Mouse (Mus musculus) MEL (cell line): ENCODE measurements around the gene Elovl3. TPM values are rescaled to one million over a fixed set of nuclear protein-coding genes. Genes with fewer than 3 reads are reported as not detected.

Source experiments
- DNase-seq: peaks from one replicate; pipeline ENCODE4 v3.0.0; 2011; ENCODE audit warnings: low read depth, low spot score
- H3K27ac ChIP-seq: 2 replicates; pipeline ENCODE4 v1.5.1; 2012; ENCODE audit warnings: low read depth, mild to moderate bottlenecking, control low read depth, low read length, moderate library complexity; ENCODE audit not compliant: control insufficient read depth
- H3K27me3 ChIP-seq, 2 experiments: fragments of 150-350 bp in 1 of 2; sonication (generic) in 1 of 2; 2 replicates each; pipeline ENCODE4 v1.6.1; 2012; ENCODE audit warnings: low read length in 2 of 2, mild to moderate bottlenecking in 2 of 2, improper control_type of control experiment in 1 of 2, moderate library complexity in 1 of 2; ENCODE audit not compliant: insufficient read depth in 2 of 2, control insufficient read depth in 1 of 2
- H3K36me3 ChIP-seq, 2 experiments: 2 replicates each; pipeline ENCODE4 v1.6.1; 2012 to 2014; ENCODE audit warnings: low read length in 2 of 2, improper control_type of control experiment in 1 of 2, inconsistent platforms in 1 of 2, mild to moderate bottlenecking in 1 of 2; ENCODE audit not compliant: insufficient read depth in 2 of 2, control insufficient read depth in 1 of 2
- H3K4me1 ChIP-seq, 2 experiments: fragments of 150-350 bp in 1 of 2; sonication (generic) in 1 of 2; 2 replicates each; pipeline ENCODE4 v1.6.1; 2012; ENCODE audit warnings: low read length in 2 of 2, improper control_type of control experiment in 1 of 2, mild to moderate bottlenecking in 1 of 2; ENCODE audit not compliant: insufficient read depth in 2 of 2, control insufficient read depth in 1 of 2
- H3K4me3 ChIP-seq, 2 experiments: fragments of 150-350 bp in 1 of 2; sonication (generic) in 1 of 2; 2 replicates each; pipeline ENCODE4 v1.5.1; 2012; ENCODE audit warnings: low read depth in 2 of 2, low read length in 2 of 2, mild to moderate bottlenecking in 2 of 2, moderate library complexity in 2 of 2, control low read depth in 1 of 2, improper control_type of control experiment in 1 of 2; ENCODE audit not compliant: control insufficient read depth in 1 of 2, insufficient read depth in 1 of 2
- H3K79me2 ChIP-seq: 2 replicates; pipeline ENCODE4 v1.6.1; 2012; ENCODE audit warnings: mild to moderate bottlenecking, low read length, moderate library complexity; ENCODE audit not compliant: control insufficient read depth, poor library complexity, insufficient read depth
- H3K9ac ChIP-seq: 2 replicates; pipeline ENCODE4 v1.6.1; 2012; ENCODE audit warnings: low read depth, mild to moderate bottlenecking, control low read depth, low read length, moderate library complexity; ENCODE audit not compliant: control insufficient read depth, poor library complexity, severe bottlenecking
- H3K9me3 ChIP-seq: fragments of 150-350 bp; sonication (generic); replicated peaks from 2 replicates; pipeline ENCODE4 v1.6.1; 2012; ENCODE audit warnings: mild to moderate bottlenecking, low read length, improper control_type of control experiment, moderate library complexity; ENCODE audit not compliant: insufficient read depth
- BHLHE40 ChIP-seq: IDR thresholded peaks from 2 replicates; pipeline ENCODE4 v1.6.1; 2012; ENCODE audit warnings: low read depth, mild to moderate bottlenecking, inconsistent platforms, low read length, improper control_type of control experiment, borderline replicate concordance
- CHD1 ChIP-seq: IDR thresholded peaks from 2 replicates; pipeline ENCODE4 v1.6.1; 2012; ENCODE audit warnings: low read depth, mild to moderate bottlenecking, inconsistent platforms, low read length, improper control_type of control experiment
- CTCF ChIP-seq, 3 experiments: IDR thresholded peaks in 2 of 3; conservative IDR thresholded peaks in 1 of 3; 2 replicates each; pipeline ENCODE4 v1.5.1; 2011 to 2012; ENCODE audit warnings: low read length in 3 of 3, low read depth in 2 of 3, mild to moderate bottlenecking in 2 of 3, improper control_type of control experiment in 1 of 3, inconsistent platforms in 1 of 3, mixed read lengths in 1 of 3, moderate library complexity in 1 of 3; ENCODE audit not compliant: control insufficient read depth in 1 of 3, insufficient read depth in 1 of 3, poor library complexity in 1 of 3, severe bottlenecking in 1 of 3
- E2F4 ChIP-seq: IDR thresholded peaks from 2 replicates; pipeline ENCODE4 v1.6.1; 2011; ENCODE audit warnings: low read depth, low read length, improper control_type of control experiment, borderline replicate concordance
- ELF1 ChIP-seq: IDR thresholded peaks from 2 replicates; pipeline ENCODE4 v1.6.1; 2014; ENCODE audit warnings: low read depth, mild to moderate bottlenecking, inconsistent platforms, low read length, improper control_type of control experiment, moderate library complexity
- EP300 ChIP-seq, 2 experiments: IDR thresholded peaks; 2 replicates each; pipeline ENCODE4 v1.6.1; 2011; ENCODE audit warnings: improper control_type of control experiment in 2 of 2, low read length in 2 of 2, low read depth in 1 of 2, mild to moderate bottlenecking in 1 of 2
- ETS1 ChIP-seq: IDR thresholded peaks from 2 replicates; pipeline ENCODE4 v1.6.1; 2012; ENCODE audit warnings: low read depth, mild to moderate bottlenecking, inconsistent platforms, low read length, improper control_type of control experiment, moderate library complexity
- GABPA ChIP-seq: IDR thresholded peaks from 2 replicates; pipeline ENCODE4 v1.6.1; 2012; ENCODE audit warnings: low read depth, mild to moderate bottlenecking, inconsistent platforms, low read length, improper control_type of control experiment, moderate library complexity
- GATA1 ChIP-seq: IDR thresholded peaks from 2 replicates; pipeline ENCODE4 v1.6.1; 2011; ENCODE audit warnings: low read depth, low read length, improper control_type of control experiment
- HCFC1 ChIP-seq: IDR thresholded peaks from 2 replicates; pipeline ENCODE4 v1.6.1; 2012; ENCODE audit warnings: low read depth, mild to moderate bottlenecking, inconsistent platforms, low read length, improper control_type of control experiment, moderate library complexity
- JUND ChIP-seq: IDR thresholded peaks from 2 replicates; pipeline ENCODE4 v1.6.1; 2011; ENCODE audit warnings: low read depth, mild to moderate bottlenecking, improper control_type of control experiment, low read length
- KAT2A ChIP-seq: conservative IDR thresholded peaks from 2 replicates; pipeline ENCODE4 v1.6.1; 2012; ENCODE audit warnings: low read depth, low read length, improper control_type of control experiment, inconsistent platforms
- MAFK ChIP-seq: IDR thresholded peaks from 2 replicates; pipeline ENCODE4 v1.6.1; 2011; ENCODE audit warnings: low read depth, mild to moderate bottlenecking, low read length, improper control_type of control experiment, borderline replicate concordance
- MAX ChIP-seq: IDR thresholded peaks from 2 replicates; pipeline ENCODE4 v1.6.1; 2011; ENCODE audit warnings: low read length, improper control_type of control experiment
- MAZ ChIP-seq: IDR thresholded peaks from 2 replicates; pipeline ENCODE4 v1.6.1; 2012; ENCODE audit warnings: low read depth, mild to moderate bottlenecking, inconsistent platforms, low read length, improper control_type of control experiment
- MEF2A ChIP-seq: IDR thresholded peaks from 2 replicates; pipeline ENCODE4 v1.6.1; 2014; ENCODE audit warnings: low read depth, mild to moderate bottlenecking, inconsistent platforms, low read length, improper control_type of control experiment; ENCODE audit not compliant: poor library complexity, insufficient replicate concordance, severe bottlenecking; ENCODE audit errors: extremely low read depth
- MXI1 ChIP-seq: IDR thresholded peaks from 2 replicates; pipeline ENCODE4 v1.6.1; 2011; ENCODE audit warnings: mild to moderate bottlenecking, low read depth, low read length, improper control_type of control experiment
- MYB ChIP-seq: IDR thresholded peaks from 2 replicates; pipeline ENCODE4 v1.6.1; 2011; ENCODE audit warnings: mild to moderate bottlenecking, low read depth, low read length, improper control_type of control experiment
- MYC ChIP-seq: IDR thresholded peaks from 2 replicates; pipeline ENCODE4 v1.6.1; 2011; ENCODE audit warnings: low read depth, mild to moderate bottlenecking, low read length, improper control_type of control experiment, moderate library complexity
- POLR2A ChIP-seq, 2 experiments: IDR thresholded peaks; 2 replicates each; pipeline ENCODE4 v1.6.1; 2011 to 2012; ENCODE audit warnings: low read length in 2 of 2, mild to moderate bottlenecking in 2 of 2, control low read depth in 1 of 2, improper control_type of control experiment in 1 of 2, low read depth in 1 of 2, moderate library complexity in 1 of 2; ENCODE audit not compliant: control insufficient read depth in 1 of 2, insufficient read depth in 1 of 2, poor library complexity in 1 of 2
- POLR2AphosphoS2 ChIP-seq: IDR thresholded peaks from 2 replicates; pipeline ENCODE4 v1.6.1; 2011; ENCODE audit warnings: low read length, improper control_type of control experiment
- POLR2AphosphoS5 ChIP-seq: IDR thresholded peaks from 2 replicates; pipeline ENCODE4 v1.6.1; 2012; ENCODE audit warnings: low read depth, borderline replicate concordance, mild to moderate bottlenecking, inconsistent platforms, low read length, moderate library complexity, mixed read lengths
- RAD21 ChIP-seq: IDR thresholded peaks from 2 replicates; pipeline ENCODE4 v1.6.1; 2011; ENCODE audit warnings: mild to moderate bottlenecking, low read depth, low read length, improper control_type of control experiment
- RCOR1 ChIP-seq: IDR thresholded peaks from 2 replicates; pipeline ENCODE4 v1.6.1; 2012; ENCODE audit warnings: low read depth, mild to moderate bottlenecking, inconsistent platforms, low read length, improper control_type of control experiment
- SIN3A ChIP-seq: IDR thresholded peaks from 2 replicates; pipeline ENCODE4 v1.6.1; 2012; ENCODE audit warnings: low read length, improper control_type of control experiment, inconsistent platforms
- SMC3 ChIP-seq: IDR thresholded peaks from 2 replicates; pipeline ENCODE4 v1.6.1; 2011; ENCODE audit warnings: low read depth, low read length, improper control_type of control experiment
- TAL1 ChIP-seq: IDR thresholded peaks from 2 replicates; pipeline ENCODE4 v1.6.1; 2012; ENCODE audit warnings: mild to moderate bottlenecking, inconsistent platforms, low read length, moderate library complexity, mixed read lengths
- TBP ChIP-seq: IDR thresholded peaks from 2 replicates; pipeline ENCODE4 v1.8.0; 2011; ENCODE audit warnings: low read depth, low read length, improper control_type of control experiment
- TCF12 ChIP-seq: IDR thresholded peaks from 2 replicates; pipeline ENCODE4 v1.6.1; 2014; ENCODE audit warnings: low read depth, mild to moderate bottlenecking, inconsistent platforms, low read length, improper control_type of control experiment, moderate library complexity
- USF1 ChIP-seq: IDR thresholded peaks from 2 replicates; pipeline ENCODE4 v1.6.1; 2014; ENCODE audit warnings: low read depth, mild to moderate bottlenecking, inconsistent platforms, low read length, improper control_type of control experiment, moderate library complexity
- USF2 ChIP-seq, 2 experiments: IDR thresholded peaks; 2 replicates each; pipeline ENCODE4 v1.6.1; 2011 to 2012; ENCODE audit warnings: improper control_type of control experiment in 2 of 2, low read length in 2 of 2, borderline replicate concordance in 1 of 2, inconsistent platforms in 1 of 2, low read depth in 1 of 2, mild to moderate bottlenecking in 1 of 2; ENCODE audit not compliant: insufficient read depth in 1 of 2
- ZKSCAN1 ChIP-seq: IDR thresholded peaks from 2 replicates; pipeline ENCODE4 v1.6.1; 2012; ENCODE audit warnings: low read depth, mild to moderate bottlenecking, inconsistent platforms, low read length, improper control_type of control experiment, moderate library complexity
- ZMIZ1 ChIP-seq: IDR thresholded peaks from 2 replicates; pipeline ENCODE4 v1.6.1; 2012; ENCODE audit warnings: low read depth, mild to moderate bottlenecking, inconsistent platforms, low read length, improper control_type of control experiment, moderate library complexity
- ZNF384 ChIP-seq: IDR thresholded peaks from 2 replicates; pipeline ENCODE4 v1.6.1; 2012; ENCODE audit warnings: low read depth, mild to moderate bottlenecking, inconsistent platforms, low read length, improper control_type of control experiment
- polyA plus RNA-seq, 2 experiments: library from polyadenylated mRNA; stranded (reverse) in 1 of 2; unstranded in 1 of 2; fragments of >175 nt in 1 of 2; fragments of >200 nt in 1 of 2; gene quantifications; 2 replicates each; pipeline versions ENCODE4 v1.2.1 to v1.2.4; 2012; ENCODE audit warnings: low replicate concordance in 2 of 2, low read depth in 1 of 2; ENCODE audit not compliant: insufficient read length in 2 of 2, insufficient read depth in 1 of 2, missing spikeins in 1 of 2
- total RNA-seq: library from RNA; depleted of rRNA; stranded (reverse); fragments of 300-350 nt; gene quantifications from 2 replicates; pipeline ENCODE4 v1.2.3, GENCODE M21; 2012; rRNA removed

Gene Elovl3
- total RNA-seq (1.2 and 1.4 TPM in 2 replicates), polyA plus RNA-seq (1 to 10 TPM in 1 of 2 experiments, not detected in 1; 2.3 TPM)

DNA sequence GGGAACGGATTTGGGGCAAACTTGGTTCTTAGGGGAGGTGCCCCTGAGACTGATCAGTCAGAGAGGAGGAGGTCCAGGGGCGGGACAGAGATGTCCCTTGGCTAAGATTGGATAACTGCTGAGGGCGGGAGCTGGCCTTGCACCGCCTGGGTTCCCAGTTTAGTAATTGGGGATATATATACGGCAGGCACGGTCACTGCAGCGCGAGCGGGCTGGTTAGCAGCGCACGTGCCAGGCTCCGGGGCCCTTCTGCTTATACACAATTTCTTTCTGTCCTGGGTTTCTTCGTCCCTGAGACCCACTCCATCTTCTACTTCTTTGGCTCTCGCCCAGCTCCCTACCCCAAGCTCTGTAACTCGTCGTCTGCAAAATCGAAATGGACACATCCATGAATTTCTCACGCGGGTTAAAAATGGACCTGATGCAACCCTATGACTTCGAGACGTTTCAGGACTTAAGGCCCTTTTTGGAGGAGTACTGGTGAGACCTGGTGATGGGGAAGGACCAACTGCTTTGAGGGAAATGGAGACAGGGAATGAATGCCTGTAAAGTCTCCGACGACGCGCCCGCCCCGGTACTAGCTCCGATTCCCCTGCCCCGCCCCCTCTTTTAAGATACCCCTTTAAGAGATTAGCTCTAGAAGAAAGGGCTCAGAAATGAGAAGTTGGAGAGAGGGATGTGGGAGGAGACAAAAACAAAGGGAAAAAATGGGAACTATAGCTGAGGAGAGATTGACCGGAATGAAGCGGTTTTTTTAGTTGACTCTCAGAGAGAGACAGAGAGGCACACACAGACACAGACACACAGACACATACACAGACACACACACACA is at the start of gene Elovl3:
Elovl3 (plus strand) TSS at position 204 of the 832 bp plus-strand sequence.
- Histone ChIP-seq H3K27me3 (peaks cover 0 to 2% of the 10 kb centered on the region in 2 experiments; a peak in 1 of 4 replicates), H3K27ac (peak within 1 kb of the TSS; percentile 18; the same call in 1 of the 2 replicates), H3K79me2 (no peaks in the 10 kb centered on the region; the same call in 1 of the 2 replicates), H3K4me3 (peak within 1 kb of the TSS; percentile 60 to 61), H3K9ac (peak within 1 kb of the TSS; percentile 67), H3K9me3 (no peaks in the 10 kb centered on the region), H3K36me3 (peaks cover 0 to 4% of the 10 kb centered on the region in 2 experiments; a peak in 1 of 4 replicates), H3K4me1 (peaks cover 0 to 12% of the 10 kb centered on the region in 2 experiments; a peak in 2 of 4 replicates)
- peak; percentile 97 for DNase-seq
- TF ChIP-seq MXI1 (peak; percentile 98), GABPA (no peak), TCF12 (0 out of 2 replicates have a peak, but pooled peaks have one; percentile 7), USF1 (peak; percentile 55; the same call in 1 of the 2 replicates), JUND (no peak), ETS1 (0 out of 2 replicates have a peak, but pooled peaks have one; percentile 15), SMC3 (no peak; the same call in 1 of the 2 replicates), POLR2AphosphoS2 (peak; percentile 46; the same call in 1 of the 2 replicates), ZKSCAN1 (no peak), RAD21 (no peak), MYC (peak; percentile 97), POLR2AphosphoS5 (no peak), MEF2A (no peak), TBP (peak; percentile 88), TAL1 (no peak), MAZ (peak; percentile 62; the same call in 1 of the 2 replicates), MAX (peak; percentile 97), HCFC1 (peak; percentile 17; the same call in 1 of the 2 replicates), CHD1 (no peak), E2F4 (peak; percentile 63), POLR2A (IDR thresholded peaks at IDR 0.05; ENCODE audit: control insufficient read depth in 1 of 2, insufficient read depth in 1 of 2, low read depth in 1 of 2, low read length in 2 of 2, poor library complexity in 1 of 2) (peak; percentile 42 to 95; a peak in 2 of 4 replicates), BHLHE40 (peak; percentile 97), SIN3A (peak; percentile 84), KAT2A (no peak), EP300 (IDR thresholded peaks at IDR 0.05; ENCODE audit: low read depth in 1 of 2, low read length in 2 of 2) (no peak), RCOR1 (peak; percentile 39; the same call in 1 of the 2 replicates), MAFK (no peak), MYB (no peak), ELF1 (0 out of 2 replicates have a peak, but pooled peaks have one; percentile 11), ZMIZ1 (peak; percentile 71), CTCF (IDR thresholded peaks at IDR 0.05 in 2 of 3, conservative IDR thresholded peaks at IDR 0.05 in 1 of 3; ENCODE audit: control insufficient read depth in 1 of 3, insufficient read depth in 1 of 3, low read depth in 2 of 3, low read length in 3 of 3, poor library complexity in 1 of 3, severe bottlenecking in 1 of 3) (no peak), USF2 (IDR thresholded peaks at IDR 0.05; ENCODE audit: borderline replicate concordance in 1 of 2, insufficient read depth in 1 of 2, low read depth in 1 of 2, low read length in 2 of 2) (no peak), ZNF384 (no peak), GATA1 (no peak)
